Mouse (Mus musculus) kidney, adult 2 months (tissue): ENCODE measurements around the gene Cry2. TPM values are rescaled to one million over a fixed set of nuclear protein-coding genes. Genes with fewer than 3 reads are reported as not detected.

ENCODE experiments used
- DNase-seq: peaks from one replicate; pipeline ENCODE4 v3.0.0; 2021
- H3K27ac ChIP-seq: fragments of 200-500 bp; 2 replicates; pipeline ENCODE4 v1.5.1; 2012; ENCODE audit warnings: low read depth, low read length, control low read depth, inconsistent platforms; ENCODE audit not compliant: insufficient read depth
- H3K27me3 ChIP-seq: fragments of 200-500 bp; replicated peaks from 2 replicates; pipeline ENCODE4 v1.6.1; 2012; ENCODE audit warnings: mild to moderate bottlenecking, moderate library complexity, low read length, inconsistent platforms; ENCODE audit not compliant: control insufficient read depth, insufficient read depth
- H3K36me3 ChIP-seq: fragments of 200-500 bp; 2 replicates; pipeline ENCODE4 v1.6.1; 2012; ENCODE audit warnings: mild to moderate bottlenecking, moderate library complexity, low read length, inconsistent platforms; ENCODE audit not compliant: control insufficient read depth, insufficient read depth
- H3K4me1 ChIP-seq: fragments of 200-500 bp; 2 replicates; pipeline ENCODE4 v1.6.1; 2011; ENCODE audit warnings: low read length; ENCODE audit not compliant: control insufficient read depth, insufficient read depth
- H3K4me3 ChIP-seq: fragments of 200-500 bp; 2 replicates; pipeline ENCODE4 v1.5.1; 2011; ENCODE audit warnings: mild to moderate bottlenecking, low read depth, low read length, control low read depth; ENCODE audit not compliant: insufficient read depth
- CTCF ChIP-seq: fragments of 200-500 bp; conservative IDR thresholded peaks from 2 replicates; pipeline ENCODE4 v1.5.1; 2011; ENCODE audit warnings: low read depth, mild to moderate bottlenecking, control low read depth, low read length, moderate library complexity, mixed read lengths; ENCODE audit not compliant: insufficient read depth, insufficient read length
- POLR2A ChIP-seq: fragments of 200-500 bp; IDR thresholded peaks from one replicate; pipeline ENCODE4 v1.6.1; 2011; ENCODE audit warnings: low read depth, low read length, control low read depth
- WGBS: fragments of 180-500 bp; shearing (Covaris S2); methylation state at CpG from one replicate; pipeline ENCODE4 v1.1.7; 2018; 5-methylcytosine and 5-hydroxymethylcytosine counted together
- polyA plus RNA-seq: library from polyadenylated mRNA; depleted of rRNA; stranded (reverse); fragments of >200 nt; gene quantifications from 2 replicates; pipeline ENCODE4 v1.2.3, GENCODE M21; 2012

Cry2 gene
- polyA plus RNA-seq, 1 experiment, result 13.5 TPM

DNA sequence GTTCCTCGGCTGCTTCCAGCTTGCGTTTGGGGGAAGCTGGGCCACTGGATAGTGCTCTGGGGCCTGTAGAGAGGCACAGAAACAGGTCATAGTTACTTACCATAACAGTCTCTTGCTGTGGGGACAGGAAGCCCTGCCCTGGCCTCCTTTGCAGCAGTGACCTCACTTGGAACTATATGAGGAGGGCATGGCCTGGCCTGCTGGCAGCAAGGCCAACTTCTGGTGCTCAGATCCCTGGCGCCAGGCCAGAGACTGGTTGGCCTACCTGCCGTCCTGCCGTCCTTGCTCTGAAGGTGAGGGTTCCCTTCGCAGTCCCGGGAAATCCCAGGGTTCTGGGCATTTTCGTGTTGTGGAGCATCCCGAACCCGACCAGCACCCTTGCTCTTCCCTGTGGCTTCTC, 22.1 kb downstream of the Cry2 start:
- 68% methylated on average over 10 of the region's 10 CpGs for WGBS
- DNase-seq, result peak; percentile 55

GRCm38 (mm10) chr2:92408309-92409045, 25.4 kb downstream of the Cry2 start:
- Histone ChIP-seq H3K27me3 (no peaks in the 10 kb centered on the region), H3K4me1 (peaks cover 14% of the 10 kb centered on the region; the same call in 1 of the 2 replicates), H3K36me3 (peaks cover 2% of the 10 kb centered on the region), H3K27ac (peak overlapping the region; percentile 62), H3K4me3 (no peak overlapping the region)
- TF ChIP-seq CTCF (no peak), POLR2A (no peak)
- 68% methylated on average over 18 of the region's 18 CpGs for WGBS
- DNase-seq, result peak; percentile 83

More for the DNA sequence above, 22.1 kb downstream of the Cry2 start:
- H3K27ac ChIP-seq, result peak overlapping the region; percentile 29; the same call in 1 of the 2 replicates
- H3K27me3 ChIP-seq, result no peaks in the 10 kb centered on the region
- peaks cover 4% of the 10 kb centered on the region for H3K36me3 ChIP-seq
- H3K4me1 ChIP-seq, result peaks cover 11% of the 10 kb centered on the region; the same call in 1 of the 2 replicates
- no peak overlapping the region for H3K4me3 ChIP-seq
- TF ChIP-seq POLR2A (no peak), CTCF (no peak)

GRCm38 (mm10) chr2:92405687-92406086, 28.2 kb downstream of the Cry2 start:
- WGBS, result 94% methylated on average over 7 of the region's 7 CpGs
- H3K27me3 ChIP-seq, result no peaks in the 10 kb centered on the region
- H3K36me3 ChIP-seq, result no peaks in the 10 kb centered on the region
- no peak overlapping the region for H3K27ac ChIP-seq
- no peak overlapping the region for H3K4me3 ChIP-seq
- no peak for DNase-seq
- peaks cover 28% of the 10 kb centered on the region; the same call in 1 of the 2 replicates for H3K4me1 ChIP-seq
- TF ChIP-seq CTCF (no peak), POLR2A (no peak)

DNA sequence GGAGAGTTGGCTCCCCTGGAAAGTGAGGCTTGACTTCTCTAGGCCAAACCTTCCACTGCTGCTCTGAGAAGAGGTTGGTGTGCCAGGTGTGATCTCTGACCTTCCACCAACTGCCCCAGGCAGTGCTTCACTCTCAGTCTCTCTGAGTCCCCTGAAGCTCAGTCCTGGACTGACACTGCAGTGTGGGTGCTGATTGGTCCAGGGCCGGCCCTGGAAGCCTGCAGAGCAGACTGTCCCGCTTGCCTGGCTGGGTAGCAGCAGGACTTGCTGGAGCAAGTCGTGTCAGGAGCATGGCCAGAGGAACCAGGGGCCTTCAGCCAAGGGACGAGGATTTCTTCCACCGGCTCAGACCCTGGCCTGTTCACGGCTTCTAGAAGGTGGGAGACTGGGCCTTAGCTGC, 29.1 kb downstream of the Cry2 start:
- no peak for DNase-seq
- Histone ChIP-seq H3K27me3 (no peaks in the 10 kb centered on the region), H3K4me1 (peaks cover 28% of the 10 kb centered on the region; the same call in 1 of the 2 replicates), H3K27ac (no peak overlapping the region), H3K4me3 (no peak overlapping the region), H3K36me3 (no peaks in the 10 kb centered on the region)
- 76% methylated on average over 6 of the region's 6 CpGs for WGBS
- TF ChIP-seq CTCF, result no peak
- TF ChIP-seq POLR2A, result no peak

DNA sequence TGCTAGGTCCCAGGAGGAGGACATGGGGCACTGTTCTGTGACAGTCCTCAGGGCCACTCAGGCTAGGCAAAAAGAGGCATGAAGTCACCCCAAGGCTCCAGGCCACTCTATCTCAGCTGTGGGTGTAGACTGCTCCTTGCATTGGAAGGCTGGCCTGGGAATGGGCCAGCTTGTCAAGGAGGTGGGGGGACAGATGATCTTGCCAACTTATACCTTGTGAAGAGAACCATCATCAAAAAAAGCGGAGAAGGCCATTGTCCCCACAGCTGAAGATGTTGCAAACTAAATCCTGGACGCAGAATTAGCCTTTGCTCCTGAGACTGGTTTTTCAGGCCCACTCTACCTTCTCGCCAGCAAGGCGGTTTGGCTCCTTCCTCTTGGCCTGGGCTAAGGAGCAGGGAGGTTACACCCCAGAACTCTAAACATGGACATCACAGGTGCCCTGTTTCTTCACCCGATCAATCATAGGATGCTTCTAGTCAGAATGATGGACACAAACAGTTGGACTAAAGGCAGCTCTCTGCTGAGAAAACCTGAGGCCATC, 30.0 kb downstream of the Cry2 start:
- whole genome bisulfite sequencing, result 86% methylated on average over 5 of the region's 5 CpGs
- Histone ChIP-seq H3K27ac (no peak overlapping the region), H3K4me1 (peaks cover 25% of the 10 kb centered on the region; the same call in 1 of the 2 replicates), H3K36me3 (no peaks in the 10 kb centered on the region), H3K27me3 (no peaks in the 10 kb centered on the region), H3K4me3 (no peak overlapping the region)
- TF ChIP-seq POLR2A (no peak), CTCF (no peak)
- no peak for DNase-seq

- 64% methylated on average over 4 of the region's 4 CpGs for WGBS
- peak; percentile 80 for DNase-seq
- Histone ChIP-seq H3K27me3 (no peaks in the 10 kb centered on the region), H3K36me3 (no peaks in the 10 kb centered on the region), H3K27ac (no peak overlapping the region), H3K4me1 (peaks cover 22% of the 10 kb centered on the region; the same call in 1 of the 2 replicates), H3K4me3 (no peak overlapping the region)
- TF ChIP-seq CTCF (no peak), POLR2A (no peak)
These were observed 31.1 kb downstream of the Cry2 start for GRCm38 (mm10) chr2:92402591-92403326.

- no peaks in the 10 kb centered on the region for H3K36me3 ChIP-seq
- peak; percentile 19 for DNase-seq
- WGBS, result 6% methylated on average over 54 of the region's 59 CpGs
- H3K27ac ChIP-seq, result no peak within 1 kb of the TSS
- peaks cover 17% of the 10 kb centered on the region; the same call in 1 of the 2 replicates for H3K4me1 ChIP-seq
- TF ChIP-seq POLR2A (no peak), CTCF (no peak)
- H3K27me3 ChIP-seq, result no peaks in the 10 kb centered on the region
- peak within 1 kb of the TSS; percentile 49 for H3K4me3 ChIP-seq
These were observed 32.7 kb downstream of the Cry2 start, which contains the start of gene Mapk8ip1 for GRCm38 (mm10) chr2:92401091-92401561. Gene Mapk8ip1 (minus strand): TSS chr2:92401263.
